Mouse (Mus musculus) liver, postnatal 0 days (tissue): ENCODE data around the gene Pnrc1. TPM values are rescaled to one million over a fixed set of nuclear protein-coding genes. Genes with fewer than 3 reads are reported as not detected.
"Not testable (repeated sequence)": the region's sequence is repeated elsewhere in the genome, so short reads cannot be mapped to it uniquely, and the experiment has no call there.

Experiments
- ATAC-seq: fragments of 200-750 bp; cut with Nextera tagmentation; 2 replicates; pipeline ENCODE4 v1.8.0; 2017; ENCODE audit warnings: mild to moderate bottlenecking, moderate library complexity
- DNase-seq: peaks from one replicate; pipeline ENCODE4 v3.0.0-alpha.2; 2016
- H3K27ac ChIP-seq: fragments of 300-500 bp; sonication (generic); 2 replicates; pipeline ENCODE4 v1.5.1; 2014; ENCODE audit warnings: antibody characterized with exemption, moderate library complexity, mild to moderate bottlenecking, low read depth
- H3K27me3 ChIP-seq: fragments of 300-500 bp; sonication (generic); 2 replicates; pipeline ENCODE4 v1.6.1; 2014; ENCODE audit warnings: low read length, control low read depth, mixed read lengths; ENCODE audit not compliant: insufficient read depth
- H3K36me3 ChIP-seq: fragments of 300-500 bp; sonication (generic); replicated peaks from 2 replicates; pipeline ENCODE4 v1.6.1; 2014; ENCODE audit warnings: mild to moderate bottlenecking, control low read depth, low read length, moderate library complexity, mixed read lengths; ENCODE audit not compliant: insufficient read depth
- H3K4me1 ChIP-seq: fragments of 300-500 bp; sonication (generic); 2 replicates; pipeline ENCODE4 v1.6.1; 2014; ENCODE audit warnings: antibody characterized with exemption, mild to moderate bottlenecking, control low read depth; ENCODE audit not compliant: insufficient read depth
- H3K4me2 ChIP-seq: fragments of 300-500 bp; sonication (generic); 2 replicates; pipeline ENCODE4 v1.6.1; 2014; ENCODE audit warnings: low read depth, mild to moderate bottlenecking, low read length, moderate library complexity, mixed read lengths
- H3K4me3 ChIP-seq: fragments of 300-500 bp; sonication (generic); 2 replicates; pipeline ENCODE4 v1.5.1; 2014; ENCODE audit warnings: low read depth, low read length
- H3K9ac ChIP-seq: fragments of 300-500 bp; sonication (generic); replicated peaks from 2 replicates; pipeline ENCODE4 v1.6.1; 2014; ENCODE audit warnings: mild to moderate bottlenecking, moderate library complexity
- H3K9me3 ChIP-seq: fragments of 300-500 bp; sonication (generic); 2 replicates; pipeline ENCODE4 v1.6.1; 2016; ENCODE audit warnings: mild to moderate bottlenecking, control low read depth, low read length, mixed read lengths
- CTCF ChIP-seq: sonication (generic); IDR thresholded peaks from 2 replicates; pipeline ENCODE4 v1.5.1; 2016; ENCODE audit warnings: antibody characterized with exemption, low read depth
- EP300 ChIP-seq: IDR thresholded peaks from 2 replicates; pipeline ENCODE4 v1.6.1; 2016; ENCODE audit warnings: antibody characterized with exemption, low read depth, mild to moderate bottlenecking
- WGBS: fragments of 180-500 bp; shearing (Covaris S2); extraction: QIAGEN DNeasy Blood & Tissue Kit; methylation state at CpG from one replicate; pipeline ENCODE4 v1.1.7; 2014; ENCODE audit not compliant: insufficient replicate concordance; 5-methylcytosine and 5-hydroxymethylcytosine counted together
- polyA plus RNA-seq: library from polyadenylated mRNA; unstranded; fragments of >200 nt; fragmentation: Nextera tagmentation; extraction: Ambion mirVana; gene quantifications from 2 replicates; pipeline ENCODE4 v1.2.1, GENCODE M21; 2015

Pnrc1 gene
- polyA plus RNA-seq, 1 experiment from 2014 or later: 71.4 TPM

DNA sequence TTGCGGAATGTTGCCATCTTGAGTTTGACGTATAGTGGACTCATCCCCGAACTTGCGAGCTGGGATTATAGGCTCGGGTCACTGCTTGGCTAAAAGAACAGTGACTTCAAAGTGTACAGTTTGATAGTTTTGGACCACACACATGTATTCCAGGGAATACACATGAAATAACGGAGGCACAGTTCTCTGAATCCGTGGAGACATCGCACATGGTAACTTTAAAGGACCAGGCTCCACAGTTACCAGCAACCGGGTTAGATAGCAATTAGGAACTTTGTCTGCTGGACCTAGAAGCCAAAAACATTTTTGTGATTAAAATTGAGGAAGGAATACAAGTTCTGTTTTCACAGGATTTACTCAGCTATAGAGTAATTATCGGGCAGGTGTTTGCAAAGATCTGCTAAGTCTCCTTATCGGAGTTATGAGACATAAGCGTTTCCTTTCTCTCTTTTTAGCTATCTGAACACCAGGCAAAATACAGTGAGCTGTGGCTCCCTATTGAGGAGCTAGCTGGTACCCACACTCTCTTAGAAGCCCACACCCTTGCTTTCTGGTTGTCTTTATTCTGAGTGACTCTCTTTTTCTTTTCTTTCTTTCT, 21.0 kb upstream of the Pnrc1 start:
- Histone ChIP-seq H3K4me1 (peaks cover 19% of the 10 kb centered on the region), H3K4me3 (peak overlapping the region; percentile 91), H3K27me3 (no peaks in the 10 kb centered on the region), H3K9me3 (no peaks in the 10 kb centered on the region), H3K4me2 (peak overlapping the region; percentile 79), H3K9ac (peak overlapping the region; percentile 82), H3K27ac (peak overlapping the region; percentile 86), H3K36me3 (0 out of 2 replicates have a peak, but pooled peaks cover 6% of the 10 kb centered on the region)
- DNase-seq (no peak), ATAC-seq (no peak)
- TF ChIP-seq CTCF (no peak), EP300 (no peak)
- 10% methylated on average over 12 of the region's 12 CpGs for WGBS

DNA sequence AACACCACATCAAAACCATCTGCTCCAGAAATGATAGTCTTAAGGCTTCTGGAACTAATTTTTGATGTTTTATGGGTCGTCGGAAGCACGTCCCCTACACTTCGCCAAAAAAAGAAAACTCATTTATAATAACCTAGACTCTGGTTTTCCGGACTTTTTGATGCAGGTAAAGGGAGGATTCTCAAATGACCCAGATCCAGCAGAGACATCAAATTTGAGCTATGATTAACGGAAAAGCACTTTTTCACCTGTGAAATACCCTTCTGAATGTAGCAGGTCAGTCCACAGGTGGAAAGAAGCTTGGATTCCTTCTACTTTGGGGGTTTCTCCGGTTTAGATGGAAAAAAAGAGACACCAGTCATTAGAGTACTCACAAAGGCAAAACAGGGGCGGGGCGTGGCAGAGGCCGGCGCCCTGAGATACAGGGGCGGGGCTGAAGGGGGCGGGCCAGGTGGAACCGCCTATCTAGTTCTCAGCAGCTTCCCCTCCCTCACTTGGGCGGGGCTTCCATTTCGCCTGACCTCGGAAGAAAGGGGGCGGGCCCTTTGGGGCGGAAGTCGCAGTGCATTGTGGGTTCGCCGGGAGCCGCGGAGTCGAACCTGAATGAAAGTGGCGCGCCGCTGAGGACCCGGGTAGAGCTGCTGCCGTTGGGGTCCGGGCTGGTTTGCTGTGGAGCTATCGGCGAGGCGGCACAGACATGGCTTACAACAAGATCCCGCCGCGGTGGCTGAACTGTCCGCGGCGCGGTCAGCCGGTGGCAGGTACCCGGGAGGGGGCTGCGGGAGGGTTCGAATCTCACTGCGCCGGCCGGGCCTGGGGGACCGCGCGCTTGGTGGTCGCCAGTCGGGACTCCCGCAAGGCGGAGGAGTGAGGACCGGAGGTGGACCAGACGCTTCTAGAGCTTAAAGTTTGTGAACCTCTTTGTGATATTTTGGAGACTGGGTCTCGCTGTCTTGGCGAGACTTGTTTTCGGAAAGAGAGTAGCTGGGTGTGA, 20.1 kb upstream of the Pnrc1 start, which contains the start of gene Rngtt:
Gene Rngtt, plus strand, starts transcription at position 548 of the 994 bp plus-strand sequence.
- peak within 1 kb of the TSS; percentile 79 for H3K4me2 ChIP-seq
- peaks cover 19% of the 10 kb centered on the region for H3K4me1 ChIP-seq
- H3K27me3 ChIP-seq: no peaks in the 10 kb centered on the region
- 0 out of 2 replicates have a peak, but pooled peaks cover 6% of the 10 kb centered on the region for H3K36me3 ChIP-seq
- peak within 1 kb of the TSS; percentile 91 for H3K4me3 ChIP-seq
- DNase-seq: peak; percentile 100
- H3K9ac ChIP-seq: peak within 1 kb of the TSS; percentile 82
- no peaks in the 10 kb centered on the region for H3K9me3 ChIP-seq
- H3K27ac ChIP-seq: peak within 1 kb of the TSS; percentile 86
- 5% methylated on average over 58 of the region's 60 CpGs for WGBS
- ATAC-seq: peak; percentile 99
- TF ChIP-seq EP300: no peak
- TF ChIP-seq CTCF: no peak

DNA sequence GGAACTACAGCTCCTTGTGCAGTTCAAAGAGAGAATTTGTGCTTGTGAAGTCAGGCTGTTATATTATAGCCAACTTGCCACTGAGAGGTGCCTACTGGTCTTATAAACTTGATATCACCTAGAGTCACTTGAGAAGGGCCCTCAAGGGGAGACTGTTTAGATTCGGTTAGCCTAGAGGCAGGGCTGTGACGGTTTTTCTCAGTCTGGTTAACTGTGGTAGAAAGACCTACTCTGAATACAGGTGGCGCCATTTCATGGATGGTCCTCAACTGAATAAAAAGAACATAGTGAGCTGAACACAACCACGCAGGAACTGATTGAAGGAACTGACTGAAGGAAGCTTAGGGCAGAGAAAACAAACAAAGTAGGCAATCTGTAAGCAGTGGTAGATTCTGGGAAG, 17.2 kb upstream of the Pnrc1 start:
- no peak overlapping the region for H3K4me3 ChIP-seq
- DNase-seq (no peak), ATAC-seq (no peak)

DNA sequence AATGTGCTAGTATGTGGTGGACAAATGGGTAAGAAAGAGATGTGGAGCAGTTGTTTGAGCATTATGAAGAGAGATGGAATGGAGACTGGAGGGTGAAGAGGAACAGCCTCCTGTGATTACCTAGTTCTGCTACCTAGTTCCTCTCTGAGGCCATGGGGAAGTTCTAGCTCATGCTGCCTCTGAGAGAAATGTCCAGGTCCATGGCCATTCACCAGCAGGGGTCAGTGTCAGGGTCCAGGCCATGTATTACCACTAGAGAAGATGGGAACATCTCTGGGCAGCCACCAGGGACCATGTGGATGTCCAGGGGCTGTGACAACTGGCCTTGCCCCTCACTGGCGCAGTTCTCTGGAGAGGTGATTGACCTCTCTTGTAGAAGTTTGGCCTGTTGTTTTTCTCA, 13.1 kb upstream of the Pnrc1 start:
- H3K4me3 ChIP-seq: no peak overlapping the region
- H3K27ac ChIP-seq: no peak overlapping the region
- H3K9ac ChIP-seq: no peak overlapping the region
- ATAC-seq (no peak), DNase-seq (no peak)
- no peak overlapping the region for H3K4me2 ChIP-seq
- no peaks in the 10 kb centered on the region for H3K4me1 ChIP-seq
- TF ChIP-seq CTCF: peak; percentile 30
- no peak for TF ChIP-seq EP300
- WGBS: 86% methylated on average over 1 of the region's 1 CpGs
- no peaks in the 10 kb centered on the region for H3K27me3 ChIP-seq
- no peaks in the 10 kb centered on the region for H3K9me3 ChIP-seq
- no peaks in the 10 kb centered on the region for H3K36me3 ChIP-seq

More for the DNA sequence above, 17.2 kb upstream of the Pnrc1 start:
- Histone ChIP-seq H3K9ac (no peak overlapping the region), H3K27me3 (no peaks in the 10 kb centered on the region), H3K27ac (no peak overlapping the region), H3K4me2 (no peak overlapping the region), H3K36me3 (0 out of 2 replicates have a peak, but pooled peaks cover under 1% of the 10 kb centered on the region), H3K9me3 (no peaks in the 10 kb centered on the region), H3K4me1 (peaks cover 16% of the 10 kb centered on the region)
- 68% methylated on average over 4 of the region's 4 CpGs for WGBS
- TF ChIP-seq EP300 (no peak), CTCF (0 out of 2 replicates have a peak, but pooled peaks have one; percentile 19)

DNA sequence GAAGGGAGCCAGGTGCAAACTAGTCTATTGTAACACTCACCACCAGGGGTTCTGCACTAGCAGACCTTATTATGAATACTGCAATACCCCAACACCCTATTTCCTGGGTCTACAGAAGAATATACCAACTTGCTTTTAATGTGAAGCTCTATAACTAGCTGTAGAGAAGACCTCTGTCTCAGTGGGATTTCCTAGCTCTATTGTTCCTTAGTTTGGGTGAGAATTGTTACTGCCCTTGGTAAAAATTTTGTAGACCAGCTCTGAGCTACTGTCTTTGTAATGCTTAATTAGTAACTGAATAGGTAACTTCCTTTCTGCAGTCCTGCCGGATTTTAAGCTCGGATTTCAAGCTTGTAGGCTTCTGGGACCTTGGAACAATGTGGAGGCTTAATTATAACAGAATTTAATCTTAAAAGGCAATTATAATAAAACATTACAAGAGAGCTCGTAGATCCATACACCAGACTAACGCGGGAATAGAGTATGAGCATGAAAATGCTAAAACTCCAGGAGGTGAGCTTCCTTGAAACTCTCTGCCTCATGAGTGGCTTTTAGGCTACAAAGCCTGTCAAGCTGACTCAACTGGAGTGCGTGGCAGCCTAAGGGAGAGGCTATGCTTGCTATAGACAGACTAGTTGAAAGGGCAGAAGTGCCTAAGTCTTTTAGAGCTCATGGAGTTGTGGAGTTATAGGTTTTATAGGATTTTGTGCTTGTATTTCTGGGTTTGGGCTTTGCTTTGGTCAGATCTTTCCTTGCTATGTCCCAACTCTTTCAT, 11.1 kb upstream of the Pnrc1 start:
- not testable (repeated sequence) for H3K36me3 ChIP-seq, H3K4me1 ChIP-seq, H3K4me2 ChIP-seq, H3K27me3 ChIP-seq, H3K9ac ChIP-seq, ATAC-seq, H3K27ac ChIP-seq, H3K9me3 ChIP-seq, H3K4me3 ChIP-seq, DNase-seq
- WGBS: 80% methylated on average over 6 of the region's 6 CpGs
